25 mouse cellular contexts compared by ENCODE assay signal in the genomic region with DNA sequence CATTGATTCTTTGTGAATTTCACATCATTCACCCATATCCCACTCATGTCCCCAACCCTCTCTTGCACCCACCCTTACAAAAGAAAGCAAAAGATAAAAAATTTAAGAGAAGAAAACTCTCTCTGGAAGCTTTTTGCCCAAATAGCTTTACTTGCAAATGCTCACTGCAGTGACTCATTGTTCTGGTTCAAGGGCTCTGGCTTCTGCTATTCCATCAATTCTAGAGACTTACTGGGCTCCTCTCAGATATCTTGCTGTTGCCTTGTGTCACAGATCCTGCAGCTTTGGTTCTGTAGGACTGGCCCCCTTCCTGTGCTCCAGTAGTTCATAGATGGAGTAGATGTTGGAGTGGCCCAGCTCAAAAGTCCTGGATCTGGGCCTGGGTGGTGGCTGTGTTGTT. TPM values are rescaled to one million over a fixed set of nuclear protein-coding genes. Genes with fewer than 3 reads are reported as not detected.
DNase-seq lines count a peak whose midpoint lies in the region; ATAC-seq and TF ChIP-seq lines count a peak whose summit lies in the region.
"Had no signal": no experiment of that assay in that cellular context is flagged by ENCODE, and none has a peak within 500 bp of the region (broad histone marks: within the 10 kb centered on the region; RNA-seq: fewer than 3 reads in every experiment).

No protein-coding gene starts in this region.

- TF ChIP-seq CTCF in Patski (IDR thresholded peaks at IDR 0.05), result no peak

- no peaks in the 10 kb centered on the region for H3K27me3 ChIP-seq in Patski
- H3K27me3 ChIP-seq: CH12.LX had no signal

- peak; percentile 10 for DNase-seq in adrenal gland, adult 2 months
- no peak for DNase-seq in adrenal gland, postnatal 14 days
- DNase-seq in Patski (ENCODE audit: low read depth, low spot score), result no peak
- no peak for DNase-seq in cerebellum, adult 11 months
- DNase-seq: adrenal gland, adult 8-10 months; adrenal gland, postnatal 10 days; adrenal gland, postnatal 25 days; B cell, adult 2 months; cerebellum, adult 11-12 months; cerebellum, adult 18-20 months; cerebellum, adult 2 months; cerebellum, adult 8-10 months; cerebellum, adult 9-10 months; cerebellum, adult 9-11 months had no signal

- in situ Hi-C loops in Patski (cut with MboI; ENCODE audit: low pct_unique_long_range_greater_than_20kb), result no loop called here

- peak; percentile 99 for ATAC-seq in Patski
- ATAC-seq: activated CD4-positive, CD25-positive, alpha-beta regulatory T cell, adult 4 months; CD4-positive, CD25-positive, alpha-beta regulatory T cell, adult 4 months had no signal

- CTCF ChIA-PET in Patski (lab: Charles Lee), result no interaction called here

- POLR2A ChIA-PET in Patski (lab: Charles Lee), result no interaction called here

RNA-seq across cellular contexts. Expression of a gene that starts 7.7 kb away (rescaled TPM):
- 10 to 100 TPM; 18.2 to 25.2 TPM for total RNA-seq in adrenal gland, adult 2 months (2021)
- polyA plus RNA-seq in adrenal gland, adult 2 months (2012; rRNA removed), result 2.0 and 2.3 TPM in 2 replicates
- total RNA-seq in adrenal gland, postnatal 14 days (2021), result 16.2 and 18.7 TPM in 2 replicates
- polyA plus RNA-seq in Patski (2021), result 20.9 TPM

RNA-seq across cellular contexts. Expression of a gene that starts 47.2 kb away (rescaled TPM):
- total RNA-seq in adrenal gland, adult 2 months (2021), result not detected
- polyA plus RNA-seq in adrenal gland, adult 2 months (2012; rRNA removed), result not detected in 2 replicates
- not detected in 2 replicates for total RNA-seq in adrenal gland, postnatal 14 days (2021)
- polyA plus RNA-seq in Patski (2021), result not detected
- total RNA-seq: adrenal gland, adult 18-20 months; adrenal gland, adult 8-10 months; adrenal gland, postnatal 10 days; adrenal gland, postnatal 25 days; adrenal gland, postnatal 36 days; adrenal gland, postnatal 4 days; CH12.LX; ES-E14; MEL had no signal
- polyA plus RNA-seq: activated CD4-positive, CD25-positive, alpha-beta regulatory T cell, adult 4 months; brain, embryonic 14.5 days; C2C12; CD4-positive, CD25-positive, alpha-beta regulatory T cell, adult 4 months; cerebellum, adult 2 months; G1E had no signal
